ENCODE assay signal across 10 mouse cellular contexts in the genomic region with DNA sequence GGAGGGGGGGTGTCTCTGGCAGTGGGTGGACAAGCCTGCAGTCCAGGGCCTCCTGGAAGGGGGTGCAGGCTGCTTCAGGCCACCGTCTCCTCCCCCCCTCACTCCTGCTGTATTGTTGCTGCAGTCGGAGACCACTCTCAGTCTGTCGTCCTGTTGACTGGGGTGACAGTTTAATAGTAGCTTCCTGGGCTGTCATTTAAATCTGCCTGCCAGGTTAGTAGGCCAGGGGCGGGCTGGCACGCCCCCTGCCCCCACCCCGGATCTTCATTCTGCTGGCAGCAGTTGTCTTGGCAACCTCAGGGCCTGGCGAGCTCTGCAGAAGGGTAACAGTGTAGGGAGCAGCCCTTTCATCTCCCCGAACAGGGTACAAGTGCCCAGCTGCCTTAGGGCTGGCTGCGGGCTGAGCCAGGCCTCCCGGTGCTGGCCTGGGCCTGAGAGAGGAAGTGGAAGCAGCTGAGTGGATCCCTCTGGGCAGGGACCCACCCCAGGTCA. TPM values are rescaled to one million over a fixed set of nuclear protein-coding genes. Genes with fewer than 3 reads are reported as not detected.
A peak's percentile ranks its signal among the peaks of the same experiment; 100 is the strongest.
DNase-seq lines count a peak whose midpoint lies in the region; ATAC-seq lines count a peak whose summit lies in the region.
"Had no signal": no experiment of that assay in that cellular context is flagged by ENCODE, and none has a peak within 500 bp of the region (broad histone marks: within the 10 kb centered on the region; RNA-seq: fewer than 3 reads in every experiment).

No protein-coding gene starts in this region.

- H3K9ac ChIP-seq in lung, embryonic 16.5 days (ENCODE audit: low read length), result no peak overlapping the region
- H3K9ac ChIP-seq in intestine, embryonic 16.5 days (ENCODE audit: low read depth, low read length), result no peak overlapping the region
- no peak overlapping the region; the same call in 1 of the 2 replicates for H3K9ac ChIP-seq in neural tube, embryonic 15.5 days (replicated peaks)
- H3K9ac ChIP-seq: heart, embryonic 13.5 days had no signal

- no peak overlapping the region for H3K4me3 ChIP-seq in lung, embryonic 16.5 days (ENCODE audit: low read length)
- H3K4me3 ChIP-seq in forebrain, embryonic 10.5 days, result peak overlapping the region; percentile 13; the same call in 1 of the 2 replicates
- H3K4me3 ChIP-seq in intestine, embryonic 16.5 days (ENCODE audit: low read length), result no peak overlapping the region
- H3K4me3 ChIP-seq in neural tube, embryonic 15.5 days (replicated peaks), result no peak overlapping the region
- H3K4me3 ChIP-seq: heart, embryonic 13.5 days had no signal

- H3K27ac ChIP-seq in lung, embryonic 16.5 days (ENCODE audit: low read length), result no peak overlapping the region
- H3K27ac ChIP-seq in forebrain, embryonic 10.5 days, result peak overlapping the region; percentile 85
- no peak overlapping the region for H3K27ac ChIP-seq in intestine, embryonic 16.5 days (ENCODE audit: low read length)
- peak overlapping the region; percentile 78 for H3K27ac ChIP-seq in neural tube, embryonic 15.5 days (replicated peaks)
- H3K27ac ChIP-seq: heart, embryonic 13.5 days had no signal

- no peak overlapping the region for H3K4me2 ChIP-seq in lung, embryonic 16.5 days (ENCODE audit: low read depth, low read length)
- no peak overlapping the region for H3K4me2 ChIP-seq in intestine, embryonic 16.5 days (ENCODE audit: low read depth, low read length)
- no peak overlapping the region for H3K4me2 ChIP-seq in neural tube, embryonic 15.5 days
- H3K4me2 ChIP-seq: heart, embryonic 13.5 days had no signal

- H3K27me3 ChIP-seq in lung, embryonic 16.5 days (ENCODE audit: control insufficient read depth, insufficient read depth, low read depth, low read length), result no peaks in the 10 kb centered on the region
- H3K27me3 ChIP-seq in forebrain, embryonic 10.5 days (ENCODE audit: poor library complexity, severe bottlenecking), result no peaks in the 10 kb centered on the region
- H3K27me3 ChIP-seq in intestine, embryonic 16.5 days (replicated peaks; ENCODE audit: control insufficient read depth, insufficient read depth, low read length), result no peaks in the 10 kb centered on the region
- H3K27me3 ChIP-seq in neural tube, embryonic 15.5 days (replicated peaks), result no peaks in the 10 kb centered on the region
- H3K27me3 ChIP-seq: megakaryocyte, embryonic 14.5 days had no signal

- ATAC-seq in lung, embryonic 16.5 days (ENCODE audit: low read depth), result peak; percentile 48; the same call in 1 of the 2 replicates
- peak; percentile 49; the same call in 1 of the 2 replicates for ATAC-seq in intestine, embryonic 16.5 days
- ATAC-seq in neural tube, embryonic 15.5 days (ENCODE audit: low FRiP score), result peak; percentile 62
- ATAC-seq in monocyte, adult 5-6 weeks (replicated peaks; ENCODE audit: insufficient number of reproducible peaks, low FRiP score, low TSS enrichment, poor library complexity, severe bottlenecking), result no peak

- 19% methylated on average over 10 of the region's 10 CpGs for WGBS in lung, embryonic 16.5 days
- 38% methylated on average over 10 of the region's 10 CpGs for WGBS in forebrain, embryonic 10.5 days
- WGBS in intestine, embryonic 16.5 days, result 32% methylated on average over 10 of the region's 10 CpGs
- WGBS in neural tube, embryonic 15.5 days, result 11% methylated on average over 10 of the region's 10 CpGs

- peaks cover 6% of the 10 kb centered on the region; the same call in 1 of the 2 replicates for H3K4me1 ChIP-seq in lung, embryonic 16.5 days (replicated peaks; ENCODE audit: control insufficient read depth, insufficient read depth, low read length)
- H3K4me1 ChIP-seq in forebrain, embryonic 10.5 days, result peaks cover 100% of the 10 kb centered on the region
- H3K4me1 ChIP-seq in intestine, embryonic 16.5 days (ENCODE audit: control insufficient read depth, insufficient read depth, low read length), result peaks cover 5% of the 10 kb centered on the region; the same call in 1 of the 2 replicates
- H3K4me1 ChIP-seq in neural tube, embryonic 15.5 days, result peaks cover 100% of the 10 kb centered on the region

- H3K9me3 ChIP-seq in lung, embryonic 16.5 days (ENCODE audit: control insufficient read depth, low read length), result no peaks in the 10 kb centered on the region
- no peaks in the 10 kb centered on the region for H3K9me3 ChIP-seq in forebrain, embryonic 10.5 days
- no peaks in the 10 kb centered on the region for H3K9me3 ChIP-seq in intestine, embryonic 16.5 days (ENCODE audit: control insufficient read depth, low read length)
- no peaks in the 10 kb centered on the region for H3K9me3 ChIP-seq in neural tube, embryonic 15.5 days (replicated peaks)
- H3K9me3 ChIP-seq: heart, embryonic 13.5 days; megakaryocyte, embryonic 14.5 days had no signal

- no peaks in the 10 kb centered on the region for H3K36me3 ChIP-seq in lung, embryonic 16.5 days (ENCODE audit: control insufficient read depth, insufficient read depth, low read length)
- peaks cover 24% of the 10 kb centered on the region; the same call in 1 of the 2 replicates for H3K36me3 ChIP-seq in forebrain, embryonic 10.5 days (replicated peaks)
- H3K36me3 ChIP-seq in intestine, embryonic 16.5 days (ENCODE audit: control insufficient read depth, insufficient read depth, low read length), result no peaks in the 10 kb centered on the region
- H3K36me3 ChIP-seq in neural tube, embryonic 15.5 days, result no peaks in the 10 kb centered on the region; the same call in 1 of the 2 replicates
- H3K36me3 ChIP-seq: heart, embryonic 13.5 days had no signal

- no peak for DNase-seq in lung, adult 18-20 months
- no peak for DNase-seq in forebrain, embryonic 10.5 days (ENCODE audit: extremely low spot score, low spot score)
- DNase-seq in spleen, adult 18-20 months, result no peak
- DNase-seq in cerebellum, adult 18-20 months, result no peak

RNA-seq across cellular contexts. Expression of gene Lrp8, which starts 26.7 kb away (rescaled TPM):
- 0.26 and 0.40 TPM in 2 replicates for polyA plus RNA-seq in lung, embryonic 16.5 days (2015; fragmentation: Nextera tagmentation; extraction: Ambion mirVana)
- polyA plus RNA-seq in forebrain, embryonic 10.5 days (2016; fragmentation: Nextera tagmentation; extraction: Ambion mirVana), result 11.2 and 11.3 TPM in 2 replicates
- 0.82 and 0.99 TPM in 2 replicates for polyA plus RNA-seq in intestine, embryonic 16.5 days (2015; fragmentation: Nextera tagmentation; extraction: Ambion mirVana)
- 48.8 and 62.8 TPM in 2 replicates for polyA plus RNA-seq in neural tube, embryonic 15.5 days (2015; fragmentation: Nextera tagmentation; extraction: Ambion mirVana)
- 0.68 to 3.7 TPM (median 1.2 TPM) in 3 replicates for total RNA-seq in monocyte, adult 5-6 weeks (2017)

RNA-seq across cellular contexts. Expression of gene Magoh, which starts 50.8 kb away (rescaled TPM):
- 176 and 181 TPM in 2 replicates for polyA plus RNA-seq in lung, embryonic 16.5 days (2015; fragmentation: Nextera tagmentation; extraction: Ambion mirVana)
- 245 and 247 TPM in 2 replicates for polyA plus RNA-seq in forebrain, embryonic 10.5 days (2016; fragmentation: Nextera tagmentation; extraction: Ambion mirVana)
- polyA plus RNA-seq in intestine, embryonic 16.5 days (2015; fragmentation: Nextera tagmentation; extraction: Ambion mirVana), result 132 and 139 TPM in 2 replicates
- 105 and 120 TPM in 2 replicates for polyA plus RNA-seq in neural tube, embryonic 15.5 days (2015; fragmentation: Nextera tagmentation; extraction: Ambion mirVana)
- 160 to 206 TPM (median 163 TPM) in 3 replicates for total RNA-seq in monocyte, adult 5-6 weeks (2017)

Comparison
In these comparisons a context has a peak if more than half of its experiments do, and no peak if none do; other contexts are left out.
1. H3K27ac ChIP-seq: peak in forebrain, embryonic 10.5 days (single experiment) and neural tube, embryonic 15.5 days (single experiment); none in lung, embryonic 16.5 days (single experiment) and intestine, embryonic 16.5 days (single experiment).